19 mouse cellular contexts compared by ENCODE assay signal in genomic region chr1:177607565-177607964, GRCm38 (mm10).
DNase-seq lines count a peak whose midpoint lies in the region; ATAC-seq and TF ChIP-seq lines count a peak whose summit lies in the region.
"Had no signal": no experiment of that assay in that cellular context is flagged by ENCODE, and none has a peak within 500 bp of the region (broad histone marks: within the 10 kb centered on the region; RNA-seq: fewer than 3 reads in every experiment).

No protein-coding gene starts in this region.

- no peaks in the 10 kb centered on the region for H3K9me3 ChIP-seq in hindbrain, postnatal 0 days (ENCODE audit: low read length)
- H3K9me3 ChIP-seq in hindbrain, embryonic 14.5 days (ENCODE audit: control insufficient read depth, low read length) = no peaks in the 10 kb centered on the region
- H3K9me3 ChIP-seq: embryonic facial prominence, embryonic 12.5 days; forebrain, embryonic 15.5 days; heart, embryonic 15.5 days; hindbrain, embryonic 13.5 days had no signal

- no peak for TF ChIP-seq CTCF in hindbrain, postnatal 0 days (IDR thresholded peaks at IDR 0.05; ENCODE audit: low read depth)

- H3K9ac ChIP-seq in hindbrain, postnatal 0 days (replicated peaks; ENCODE audit: low read length) = no peak overlapping the region
- H3K9ac ChIP-seq in hindbrain, embryonic 14.5 days = no peak overlapping the region
- H3K9ac ChIP-seq: embryonic facial prominence, embryonic 12.5 days; forebrain, embryonic 15.5 days; heart, embryonic 15.5 days; hindbrain, embryonic 13.5 days had no signal

- no peak overlapping the region for H3K4me3 ChIP-seq in hindbrain, postnatal 0 days (ENCODE audit: low read length)
- H3K4me3 ChIP-seq in hindbrain, embryonic 14.5 days (replicated peaks; ENCODE audit: low read length) = no peak overlapping the region
- no peak overlapping the region for H3K4me3 ChIP-seq in brown adipose tissue, adult 24 weeks (ENCODE audit: insufficient read depth, low read depth, low read length)
- H3K4me3 ChIP-seq: embryonic facial prominence, embryonic 12.5 days; forebrain, embryonic 15.5 days; heart, embryonic 15.5 days; hindbrain, embryonic 13.5 days had no signal

- no peak overlapping the region for H3K4me2 ChIP-seq in hindbrain, postnatal 0 days (ENCODE audit: low read depth, low read length)
- H3K4me2 ChIP-seq in hindbrain, embryonic 14.5 days (replicated peaks) = no peak overlapping the region
- H3K4me2 ChIP-seq: embryonic facial prominence, embryonic 12.5 days; forebrain, embryonic 15.5 days; heart, embryonic 15.5 days; hindbrain, embryonic 13.5 days had no signal

- no peaks in the 10 kb centered on the region for H3K27me3 ChIP-seq in hindbrain, postnatal 0 days (ENCODE audit: insufficient read depth, low read length)
- H3K27me3 ChIP-seq in hindbrain, embryonic 14.5 days (ENCODE audit: control insufficient read depth, insufficient read depth, low read length) = no peaks in the 10 kb centered on the region
- H3K27me3 ChIP-seq: embryonic facial prominence, embryonic 12.5 days; forebrain, embryonic 15.5 days; heart, embryonic 15.5 days; hindbrain, embryonic 13.5 days had no signal

- peak overlapping the region; percentile 8; the same call in 1 of the 2 replicates for H3K27ac ChIP-seq in hindbrain, postnatal 0 days
- H3K27ac ChIP-seq in hindbrain, embryonic 14.5 days = no peak overlapping the region
- H3K27ac ChIP-seq in brown adipose tissue, adult 24 weeks (replicated peaks; ENCODE audit: low read depth, low read length) = peak overlapping the region; percentile 40
- H3K27ac ChIP-seq: embryonic facial prominence, embryonic 12.5 days; forebrain, embryonic 15.5 days; heart, embryonic 15.5 days; hindbrain, embryonic 13.5 days had no signal

- H3K4me1 ChIP-seq in hindbrain, postnatal 0 days (ENCODE audit: insufficient read depth, low read length) = peaks cover 2% of the 10 kb centered on the region; the same call in 1 of the 2 replicates
- 0 out of 2 replicates have a peak, but pooled peaks cover 5% of the 10 kb centered on the region for H3K4me1 ChIP-seq in hindbrain, embryonic 14.5 days (replicated peaks; ENCODE audit: control insufficient read depth, insufficient read depth, low read length)
- H3K4me1 ChIP-seq in brown adipose tissue, adult 24 weeks (ENCODE audit: control insufficient read depth, insufficient read depth, insufficient read length, low read length) = peaks cover 20% of the 10 kb centered on the region
- H3K4me1 ChIP-seq: embryonic facial prominence, embryonic 12.5 days had no signal

- no peaks in the 10 kb centered on the region for H3K36me3 ChIP-seq in hindbrain, postnatal 0 days (ENCODE audit: insufficient read depth, low read length)
- H3K36me3 ChIP-seq in hindbrain, embryonic 14.5 days (replicated peaks; ENCODE audit: control insufficient read depth, insufficient read depth) = no peaks in the 10 kb centered on the region
- H3K36me3 ChIP-seq: embryonic facial prominence, embryonic 12.5 days; forebrain, embryonic 15.5 days; heart, embryonic 15.5 days; hindbrain, embryonic 13.5 days had no signal

- peak; percentile 10 to 42 for DNase-seq in cerebellum, adult 18-20 months
- DNase-seq in cerebellum, adult 11 months = no peak
- DNase-seq in cerebellum, postnatal 25 days = peak; percentile 17 to 38
- no peak for DNase-seq in cerebellum, adult 11-12 months
- no peak for DNase-seq in hindbrain, postnatal 0 days (ENCODE audit: low spot score)
- no peak for DNase-seq in hindbrain, embryonic 14.5 days (ENCODE audit: low spot score)
- DNase-seq: adrenal gland, postnatal 14 days; B cell, adult 2 months; gastrocnemius, postnatal 14 days; heart, postnatal 14 days; kidney, adult 8-10 months had no signal

- no peak for ATAC-seq in hindbrain, postnatal 0 days
- no peak for ATAC-seq in hindbrain, embryonic 14.5 days (ENCODE audit: low FRiP score)
- ATAC-seq: activated CD4-positive, CD25-positive, alpha-beta regulatory T cell, adult 4 months; CD4-positive, CD25-positive, alpha-beta regulatory T cell, adult 4 months; forebrain, embryonic 15.5 days; intestine, embryonic 16.5 days had no signal

- 79% methylated on average over 2 of the region's 2 CpGs for WGBS in hindbrain, postnatal 0 days
- 83% methylated on average over 2 of the region's 2 CpGs for WGBS in hindbrain, embryonic 14.5 days

Comparison
In these comparisons a context has a peak if more than half of its experiments do, and no peak if none do; other contexts are left out.
1. DNase-seq: peak in cerebellum, adult 18-20 months (2 of 2) and cerebellum, postnatal 25 days (2 of 2); none in cerebellum, adult 11 months (single experiment), cerebellum, adult 11-12 months (single experiment), hindbrain, postnatal 0 days (single experiment) and hindbrain, embryonic 14.5 days (single experiment).